Mouse (Mus musculus) thymus, postnatal 36 days (tissue): ENCODE measurements around the gene Mlana.

ENCODE experiments used
- DNase-seq, 2 experiments: peaks; one replicate each; pipeline ENCODE4 v3.0.0; 2022; ENCODE audit warnings: mixed read lengths in 2 of 2

Gene Mlana

GRCm38 (mm10) chr19:29676479-29677193 is 21.0 kb upstream of the Mlana start:
- DNase-seq: no peak

GRCm38 (mm10) chr19:29678181-29678778 is 19.3 kb upstream of the Mlana start:
- no peak for DNase-seq

- no peak for DNase-seq
Observed at GRCm38 (mm10) chr19:29680182-29681152, 17.2 kb upstream of the Mlana start.

GRCm38 (mm10) chr19:29683844-29684540 is 13.6 kb upstream of the Mlana start:
- peak; percentile 68 to 75 for DNase-seq

- no peak for DNase-seq
Observed at GRCm38 (mm10) chr19:29695071-29695470, 2.6 kb upstream of the Mlana start.

- DNase-seq: no peak
Observed at GRCm38 (mm10) chr19:29696309-29696708, 1.3 kb upstream of the Mlana start.

- DNase-seq: no peak
Observed at GRCm38 (mm10) chr19:29696840-29697239, 784 bp upstream of the Mlana start.

GRCm38 (mm10) chr19:29701707-29702106 is 4.1 kb downstream of the Mlana start:
- DNase-seq: no peak

GRCm38 (mm10) chr19:29704436-29704835 is 6.8 kb downstream of the Mlana start:
- DNase-seq: no peak

GRCm38 (mm10) chr19:29707314-29707898 is 9.8 kb downstream of the Mlana start:
- DNase-seq: no peak

- DNase-seq: peak; percentile 15 to 45
Observed at GRCm38 (mm10) chr19:29708003-29708402, 10.4 kb downstream of the Mlana start.

- DNase-seq: no peak
Observed at GRCm38 (mm10) chr19:29708461-29708860, 10.8 kb downstream of the Mlana start.

- DNase-seq: no peak
Observed at GRCm38 (mm10) chr19:29709461-29709860, 11.8 kb downstream of the Mlana start.

- no peak for DNase-seq
Observed at GRCm38 (mm10) chr19:29713451-29713850, 15.8 kb downstream of the Mlana start.

- no peak for DNase-seq
Observed at GRCm38 (mm10) chr19:29717854-29718253, 20.2 kb downstream of the Mlana start.

GRCm38 (mm10) chr19:29718476-29718875 is 20.9 kb downstream of the Mlana start:
- no peak for DNase-seq

- no peak for DNase-seq
Observed at GRCm38 (mm10) chr19:29735421-29735820, 37.8 kb downstream of the Mlana start.

- peak in 1 of 2 experiments; percentile 7 for DNase-seq
Observed at GRCm38 (mm10) chr19:29739608-29740007, 42.0 kb downstream of the Mlana start.

GRCm38 (mm10) chr19:29740661-29741060 is 43.0 kb downstream of the Mlana start:
- no peak for DNase-seq

- DNase-seq: no peak
Observed at GRCm38 (mm10) chr19:29743531-29743930, 45.9 kb downstream of the Mlana start.

- DNase-seq: no peak
Observed at GRCm38 (mm10) chr19:29750994-29751393, 53.4 kb downstream of the Mlana start.

GRCm38 (mm10) chr19:29753939-29754338 is 56.3 kb downstream of the Mlana start:
- no peak for DNase-seq
